Mouse (Mus musculus) G1E-ER4 (cell line): Measurements from ENCODE around the gene Fezf2. TPM values are rescaled to one million over a fixed set of nuclear protein-coding genes. Genes with fewer than 3 reads are reported as not detected.

Source experiments
- GATA1 ChIP-seq: IDR thresholded peaks from one replicate; pipeline ENCODE4 v1.8.0; 2012; ENCODE audit warnings: low read length, inconsistent platforms
- polyA plus RNA-seq: library from polyadenylated mRNA; stranded (reverse); fragments of >175 nt; gene quantifications from 2 replicates; pipeline ENCODE4 v1.2.3, GENCODE M21; 2012

Gene Fezf2
- polyA plus RNA-seq, 1 experiment, result not detected

GRCm38 (mm10) chr14:12334925-12335324, 13.1 kb downstream of the Fezf2 start:
- no peak for TF ChIP-seq GATA1

GRCm38 (mm10) chr14:12333622-12334021, 14.4 kb downstream of the Fezf2 start:
- no peak for TF ChIP-seq GATA1

GRCm38 (mm10) chr14:12303106-12303505, 44.9 kb downstream of the Fezf2 start:
- no peak for TF ChIP-seq GATA1

- TF ChIP-seq GATA1, result no peak
These were observed 47.3 kb downstream of the Fezf2 start for GRCm38 (mm10) chr14:12300677-12301076.

GRCm38 (mm10) chr14:12300275-12300674, 47.7 kb downstream of the Fezf2 start:
- TF ChIP-seq GATA1, result no peak

GRCm38 (mm10) chr14:12299654-12300053, 48.3 kb downstream of the Fezf2 start:
- TF ChIP-seq GATA1, result no peak

GRCm38 (mm10) chr14:12299171-12299570, 48.8 kb downstream of the Fezf2 start:
- TF ChIP-seq GATA1, result no peak

GRCm38 (mm10) chr14:12296391-12296790, 51.6 kb downstream of the Fezf2 start:
- TF ChIP-seq GATA1, result no peak

Other genes starting within 250 kb of the Fezf2 start
- gene Gm49355, start 64.2 kb downstream of the Fezf2 start, polyA plus RNA-seq, result not detected in 2 replicates
- gene 3830406C13Rik, start 64.0 kb downstream of the Fezf2 start, polyA plus RNA-seq, result 2.8 and 4.3 TPM in 2 replicates